Mouse (Mus musculus): ENCODE results near the gene Itsn2. TPM values are rescaled to one million over a fixed set of nuclear protein-coding genes. Genes with fewer than 3 reads are reported as not detected.
"Not testable (repeated sequence)": the region's sequence is repeated elsewhere in the genome, so short reads cannot be mapped to it uniquely, and the experiment has no call there.

Itsn2 gene
- polyA plus RNA-seq, 1 experiment from 2014 or later, result 29.7 TPM

GRCm38 (mm10) chr12:4685441-4685840 lies 93.0 kb downstream of the Itsn2 start:
- Histone ChIP-seq H3K27ac (no peak overlapping the region), H3K9me3 (no peaks in the 10 kb centered on the region), H3K9ac (no peak overlapping the region), H3K4me1 (no peaks in the 10 kb centered on the region), H3K36me3 (no peaks in the 10 kb centered on the region), H3K27me3 (no peaks in the 10 kb centered on the region), H3K4me2 (replicated peaks) (no peak overlapping the region), H3K4me3 (no peak overlapping the region)
- WGBS, result 54% methylated on average over 4 of the region's 4 CpGs
- no peak for ATAC-seq (ENCODE audit: insufficient number of reproducible peaks, insufficient read depth, low FRiP score, low TSS enrichment)

DNA sequence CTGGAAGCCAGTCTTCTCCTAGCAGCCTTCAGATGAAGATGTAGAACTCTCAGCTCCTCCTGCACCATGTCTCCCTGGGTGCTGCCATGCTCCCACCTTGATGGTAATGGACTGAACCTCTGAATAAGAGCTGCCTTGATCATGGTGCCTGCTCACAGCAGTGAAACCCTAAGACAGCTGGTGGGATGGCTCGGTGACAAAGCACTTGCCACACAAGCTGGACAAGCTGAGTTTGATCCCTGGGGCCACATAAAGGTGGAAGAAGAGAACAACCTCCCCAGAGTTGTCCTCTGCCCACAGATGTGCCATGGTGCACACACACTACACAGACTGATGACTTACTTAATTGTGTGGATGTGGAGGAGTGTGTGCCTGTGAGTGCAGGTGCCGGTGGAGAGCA lies 95.9 kb downstream of the Itsn2 start:
- 82% methylated on average over 2 of the region's 2 CpGs for WGBS
- H3K4me1 ChIP-seq, result no peaks in the 10 kb centered on the region
- no peak overlapping the region for H3K4me3 ChIP-seq
- H3K27ac ChIP-seq, result no peak overlapping the region
- no peak overlapping the region for H3K9ac ChIP-seq
- H3K9me3 ChIP-seq, result no peaks in the 10 kb centered on the region
- no peaks in the 10 kb centered on the region for H3K27me3 ChIP-seq
- H3K36me3 ChIP-seq, result no peaks in the 10 kb centered on the region
- no peak overlapping the region for H3K4me2 ChIP-seq (replicated peaks)
- no peak for ATAC-seq (ENCODE audit: insufficient number of reproducible peaks, insufficient read depth, low FRiP score, low TSS enrichment)

GRCm38 (mm10) chr12:4689341-4689740 lies 96.9 kb downstream of the Itsn2 start:
- no peak for ATAC-seq (ENCODE audit: insufficient number of reproducible peaks, insufficient read depth, low FRiP score, low TSS enrichment)
- H3K4me1 ChIP-seq, result no peaks in the 10 kb centered on the region
- no peak overlapping the region for H3K27ac ChIP-seq
- H3K9ac ChIP-seq, result no peak overlapping the region
- 85% methylated on average over 14 of the region's 14 CpGs for WGBS
- no peak overlapping the region for H3K4me2 ChIP-seq (replicated peaks)
- H3K36me3 ChIP-seq, result no peaks in the 10 kb centered on the region
- H3K27me3 ChIP-seq, result no peaks in the 10 kb centered on the region
- no peak overlapping the region for H3K4me3 ChIP-seq
- no peaks in the 10 kb centered on the region for H3K9me3 ChIP-seq

GRCm38 (mm10) chr12:4691193-4691592 lies 98.8 kb downstream of the Itsn2 start:
- H3K27me3 ChIP-seq, result no peaks in the 10 kb centered on the region
- H3K9me3 ChIP-seq, result no peaks in the 10 kb centered on the region
- no peak overlapping the region for H3K9ac ChIP-seq
- no peak for ATAC-seq (ENCODE audit: insufficient number of reproducible peaks, insufficient read depth, low FRiP score, low TSS enrichment)
- WGBS, result 76% methylated on average over 3 of the region's 3 CpGs
- no peak overlapping the region for H3K4me2 ChIP-seq (replicated peaks)
- no peak overlapping the region for H3K27ac ChIP-seq
- no peaks in the 10 kb centered on the region for H3K36me3 ChIP-seq
- H3K4me1 ChIP-seq, result no peaks in the 10 kb centered on the region
- H3K4me3 ChIP-seq, result no peak overlapping the region

- H3K4me2 ChIP-seq (replicated peaks), result no peak overlapping the region
- no peaks in the 10 kb centered on the region for H3K9me3 ChIP-seq
- H3K27ac ChIP-seq, result no peak overlapping the region
- H3K4me1 ChIP-seq, result no peaks in the 10 kb centered on the region
- WGBS, result 85% methylated on average over 1 of the region's 1 CpGs
- ATAC-seq (ENCODE audit: insufficient number of reproducible peaks, insufficient read depth, low FRiP score, low TSS enrichment), result no peak
- H3K9ac ChIP-seq, result no peak overlapping the region
- no peaks in the 10 kb centered on the region for H3K27me3 ChIP-seq
- no peaks in the 10 kb centered on the region for H3K36me3 ChIP-seq
- no peak overlapping the region for H3K4me3 ChIP-seq
These were observed 102.1 kb downstream of the Itsn2 start for GRCm38 (mm10) chr12:4694534-4694933.

DNA sequence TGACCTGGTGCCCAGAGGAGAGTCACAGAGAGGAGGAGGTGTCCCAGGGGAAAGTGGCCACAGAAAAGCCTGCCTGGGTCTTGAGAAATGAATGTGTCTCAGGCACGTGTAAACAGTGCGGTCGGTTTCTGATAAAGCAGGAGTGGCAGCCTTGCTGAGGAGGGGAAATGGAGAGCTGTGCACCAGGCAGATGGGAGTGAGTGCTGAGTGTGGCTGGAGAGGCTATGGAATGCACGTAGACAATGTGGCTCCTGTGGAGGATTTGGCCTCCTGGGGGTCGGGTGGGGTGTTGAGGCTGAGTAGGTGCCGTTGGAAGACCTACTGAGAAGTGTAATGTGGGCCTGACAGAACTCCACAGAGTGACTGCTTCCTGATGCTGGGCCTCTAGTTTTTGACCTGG lies 113.2 kb downstream of the Itsn2 start:
- not testable (repeated sequence) for H3K9me3 ChIP-seq; H3K27me3 ChIP-seq; H3K4me3 ChIP-seq; H3K4me2 ChIP-seq (replicated peaks); H3K4me1 ChIP-seq; H3K9ac ChIP-seq; ATAC-seq (ENCODE audit: insufficient number of reproducible peaks, insufficient read depth, low FRiP score, low TSS enrichment); H3K27ac ChIP-seq
- peaks cover 25% of the 10 kb centered on the region for H3K36me3 ChIP-seq
- WGBS, result 76% methylated on average over 6 of the region's 6 CpGs

DNA sequence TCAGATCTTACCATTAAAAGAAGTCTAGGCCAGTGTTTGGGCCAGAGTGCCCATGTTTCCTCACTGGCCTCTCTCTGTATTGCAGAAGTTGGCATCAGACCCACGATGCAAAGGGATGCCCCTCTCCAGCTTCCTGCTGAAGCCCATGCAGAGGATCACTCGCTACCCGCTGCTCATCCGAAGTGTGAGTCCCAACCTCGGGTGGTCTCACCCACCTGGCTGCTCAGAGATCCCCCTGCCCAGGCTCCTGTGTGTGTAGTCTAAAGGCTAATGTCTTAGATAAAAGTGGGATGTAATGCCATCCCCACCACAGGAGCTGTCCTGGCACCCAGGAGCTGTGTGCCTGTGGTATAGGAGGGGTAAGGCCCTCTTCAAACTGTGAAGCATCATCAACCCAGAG lies 113.7 kb downstream of the Itsn2 start:
- Histone ChIP-seq H3K27me3 (no peaks in the 10 kb centered on the region), H3K4me1 (no peaks in the 10 kb centered on the region), H3K9ac (no peak overlapping the region), H3K36me3 (peaks cover 21% of the 10 kb centered on the region), H3K4me2 (replicated peaks) (no peak overlapping the region), H3K9me3 (no peaks in the 10 kb centered on the region), H3K4me3 (no peak overlapping the region), H3K27ac (no peak overlapping the region)
- no peak for ATAC-seq (ENCODE audit: insufficient number of reproducible peaks, insufficient read depth, low FRiP score, low TSS enrichment)
- WGBS, result 93% methylated on average over 5 of the region's 5 CpGs

DNA sequence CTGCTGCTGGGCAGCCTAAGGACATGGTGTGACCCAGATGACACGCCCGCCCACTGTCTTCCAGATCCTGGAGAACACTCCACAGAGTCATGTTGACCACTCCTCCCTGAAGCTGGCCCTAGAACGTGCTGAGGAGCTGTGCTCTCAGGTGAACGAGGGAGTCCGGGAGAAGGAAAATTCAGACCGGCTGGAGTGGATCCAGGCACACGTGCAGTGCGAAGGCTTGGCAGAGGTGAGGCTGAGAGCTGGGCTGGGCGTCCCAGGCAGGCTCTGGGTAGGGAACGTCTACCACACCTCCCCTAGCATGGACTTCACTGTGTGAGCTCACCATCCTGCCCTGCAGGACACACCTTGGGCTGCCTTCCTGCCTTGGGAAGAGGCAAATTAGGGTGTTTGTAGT lies 114.5 kb downstream of the Itsn2 start:
- no peak overlapping the region for H3K4me3 ChIP-seq
- no peaks in the 10 kb centered on the region for H3K4me1 ChIP-seq
- H3K9me3 ChIP-seq, result no peaks in the 10 kb centered on the region
- H3K9ac ChIP-seq, result no peak overlapping the region
- H3K27ac ChIP-seq, result no peak overlapping the region
- no peak overlapping the region for H3K4me2 ChIP-seq (replicated peaks)
- 85% methylated on average over 10 of the region's 10 CpGs for WGBS
- no peaks in the 10 kb centered on the region for H3K27me3 ChIP-seq
- no peak for ATAC-seq (ENCODE audit: insufficient number of reproducible peaks, insufficient read depth, low FRiP score, low TSS enrichment)
- H3K36me3 ChIP-seq, result peaks cover 20% of the 10 kb centered on the region

GRCm38 (mm10) chr12:4707488-4708017 lies 115.1 kb downstream of the Itsn2 start:
- Histone ChIP-seq H3K9me3 (no peaks in the 10 kb centered on the region), H3K27ac (no peak overlapping the region), H3K4me2 (replicated peaks) (no peak overlapping the region), H3K4me3 (no peak overlapping the region), H3K27me3 (no peaks in the 10 kb centered on the region), H3K4me1 (no peaks in the 10 kb centered on the region), H3K9ac (no peak overlapping the region), H3K36me3 (peaks cover 26% of the 10 kb centered on the region)
- no peak for ATAC-seq (ENCODE audit: insufficient number of reproducible peaks, insufficient read depth, low FRiP score, low TSS enrichment)
- WGBS, result 87% methylated on average over 14 of the region's 14 CpGs

GRCm38 (mm10) chr12:4708296-4708695 lies 115.9 kb downstream of the Itsn2 start:
- H3K27ac ChIP-seq, result no peak overlapping the region
- ATAC-seq (ENCODE audit: insufficient number of reproducible peaks, insufficient read depth, low FRiP score, low TSS enrichment), result no peak
- WGBS, result 84% methylated on average over 4 of the region's 4 CpGs
- H3K36me3 ChIP-seq, result peaks cover 28% of the 10 kb centered on the region
- no peak overlapping the region for H3K4me3 ChIP-seq
- H3K27me3 ChIP-seq, result no peaks in the 10 kb centered on the region
- no peak overlapping the region for H3K4me2 ChIP-seq (replicated peaks)
- H3K9me3 ChIP-seq, result no peaks in the 10 kb centered on the region
- H3K9ac ChIP-seq, result no peak overlapping the region
- H3K4me1 ChIP-seq, result no peaks in the 10 kb centered on the region

DNA sequence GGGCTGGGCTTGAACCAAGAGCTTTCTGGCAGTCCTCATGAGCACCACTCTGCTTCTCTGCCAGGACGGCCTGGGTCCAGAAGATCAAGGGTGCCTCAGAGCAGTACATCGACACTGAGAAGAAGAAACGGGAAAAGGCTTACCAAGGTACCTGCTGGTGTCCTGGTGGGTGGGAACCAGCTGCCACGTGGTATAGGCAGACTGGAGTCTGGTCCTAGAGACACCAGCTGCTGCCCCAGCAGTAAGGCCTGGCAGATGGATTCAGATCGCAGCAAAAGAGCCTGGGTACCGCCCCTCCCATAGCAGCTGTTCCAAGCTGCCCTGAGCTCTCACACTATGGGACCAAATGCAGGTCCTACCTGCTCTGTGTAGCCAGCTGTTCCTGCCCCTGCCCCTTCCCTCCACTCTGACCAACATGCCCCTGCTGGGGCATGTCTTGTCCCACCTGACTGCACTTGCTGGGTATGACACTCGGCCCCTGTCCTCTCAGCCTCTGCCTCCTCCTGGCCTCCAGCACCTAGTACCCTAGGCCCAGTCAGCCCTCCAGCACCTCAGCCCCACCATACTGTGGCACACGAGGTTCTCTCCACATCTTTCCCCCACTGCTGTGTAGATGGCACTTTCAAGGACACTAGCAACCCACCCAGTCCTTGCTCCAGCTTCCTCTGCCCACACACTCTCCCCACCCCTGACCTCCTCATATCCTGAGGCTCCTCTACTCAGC lies 116.6 kb downstream of the Itsn2 start:
- no peaks in the 10 kb centered on the region for H3K27me3 ChIP-seq
- no peak; the same call in 1 of the 2 replicates for ATAC-seq (ENCODE audit: insufficient number of reproducible peaks, insufficient read depth, low FRiP score, low TSS enrichment)
- no peak overlapping the region for H3K4me3 ChIP-seq

DNA sequence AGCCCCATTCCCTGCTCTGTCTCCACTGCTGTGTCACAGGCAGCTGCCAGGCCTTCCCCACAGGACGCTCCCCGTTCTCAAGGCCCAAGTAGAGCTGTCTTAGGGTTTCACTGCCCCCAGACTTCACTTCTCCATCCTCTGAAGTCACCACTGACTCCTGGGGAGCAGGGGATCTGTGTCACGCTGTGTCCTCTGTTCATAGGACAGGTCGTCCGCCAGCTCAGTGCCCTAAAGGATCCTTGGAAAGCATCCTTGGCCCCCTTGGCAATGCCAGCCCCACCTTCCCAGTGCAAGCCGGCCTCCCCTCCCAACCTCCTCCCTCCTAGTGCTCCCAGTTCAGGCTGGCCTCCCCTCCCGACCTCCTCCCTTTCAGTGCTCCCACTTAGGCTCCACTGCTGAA lies 117.5 kb downstream of the Itsn2 start:
- Histone ChIP-seq H3K9ac (no peak overlapping the region), H3K4me1 (no peaks in the 10 kb centered on the region), H3K4me2 (replicated peaks) (no peak overlapping the region), H3K27ac (no peak overlapping the region), H3K9me3 (no peaks in the 10 kb centered on the region), H3K4me3 (no peak overlapping the region), H3K27me3 (no peaks in the 10 kb centered on the region), H3K36me3 (peaks cover 28% of the 10 kb centered on the region)
- WGBS, result 88% methylated on average over 7 of the region's 7 CpGs
- no peak for ATAC-seq (ENCODE audit: insufficient number of reproducible peaks, insufficient read depth, low FRiP score, low TSS enrichment)

More for the DNA sequence above, 116.6 kb downstream of the Itsn2 start:
- Histone ChIP-seq H3K9ac (no peak overlapping the region), H3K4me2 (replicated peaks) (no peak overlapping the region), H3K27ac (no peak overlapping the region), H3K9me3 (no peaks in the 10 kb centered on the region), H3K36me3 (peaks cover 28% of the 10 kb centered on the region), H3K4me1 (no peaks in the 10 kb centered on the region)
- 82% methylated on average over 8 of the region's 8 CpGs for WGBS
